Mouse (Mus musculus): ENCODE measurements around the gene Acbd3.

Gene Acbd3

DNA sequence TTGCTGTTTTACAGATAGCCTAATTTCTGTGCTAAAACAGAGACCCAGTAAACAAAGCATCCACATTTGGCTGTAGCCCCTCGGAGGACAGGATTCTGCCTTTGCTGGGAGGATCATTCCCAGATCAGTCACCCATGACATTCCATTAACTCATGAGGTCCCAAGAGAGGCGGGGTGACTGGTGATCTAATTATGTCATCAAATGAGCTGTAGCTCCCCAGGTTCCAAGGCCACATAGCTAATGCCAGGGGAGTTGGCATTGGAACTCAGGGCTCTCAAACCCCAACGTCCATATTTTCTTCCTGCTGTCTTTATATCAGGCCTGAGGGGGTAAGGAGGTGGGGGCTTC is 57.7 kb downstream of the Acbd3 start:
- no peak for DNase-seq (ENCODE audit: low read depth, low spot score)

DNA sequence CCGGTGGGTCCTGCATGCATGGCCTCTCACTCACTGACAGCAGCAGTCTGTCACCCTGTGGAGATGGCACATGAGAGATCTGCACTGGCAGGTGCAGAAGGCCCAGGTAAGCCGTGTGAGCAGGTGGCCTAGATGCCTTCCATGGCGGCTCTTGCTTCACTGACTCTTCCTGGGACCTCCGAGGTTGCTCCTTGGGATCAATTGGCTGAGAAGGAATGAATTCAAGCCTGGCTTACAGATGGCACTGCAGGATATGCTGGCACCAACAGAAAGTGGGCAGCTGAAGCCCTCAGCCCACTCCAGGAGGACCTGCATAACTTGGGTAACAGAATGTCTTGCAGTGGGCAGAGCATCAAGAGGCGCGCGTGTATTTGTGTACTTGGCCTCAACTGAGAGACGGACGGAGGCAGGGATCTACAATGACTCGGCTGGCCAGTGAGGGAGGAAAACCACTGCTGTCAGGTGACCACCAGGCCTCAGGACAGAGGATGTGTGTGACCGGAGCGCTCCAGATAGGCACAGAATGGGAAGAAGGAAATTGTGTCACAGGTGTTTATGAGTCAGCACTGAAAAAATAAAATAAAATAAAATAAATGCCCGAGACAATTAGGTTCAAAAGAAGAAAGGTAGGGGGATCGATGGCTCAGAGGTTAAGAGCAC is 66.1 kb downstream of the Acbd3 start:
- DNase-seq (ENCODE audit: low read depth, low spot score): no peak

DNA sequence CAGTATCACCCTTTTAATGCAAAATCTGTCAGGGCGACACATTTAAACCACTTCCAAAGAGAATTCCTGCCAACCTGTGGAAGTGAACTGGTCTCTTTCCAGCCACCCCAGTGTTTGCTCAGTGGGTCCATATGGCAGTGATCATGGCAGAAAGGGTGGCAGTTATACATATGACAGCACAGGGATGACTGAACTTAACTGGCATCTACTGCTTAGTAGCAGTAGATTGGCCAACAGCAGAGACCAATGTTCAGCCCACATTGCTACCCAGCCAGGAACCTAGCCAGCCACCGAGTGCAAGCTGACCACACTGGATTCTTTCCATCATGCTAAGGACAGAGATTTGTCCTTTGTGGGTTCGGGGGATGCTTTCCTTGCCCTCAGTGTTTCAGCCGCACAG is 67.0 kb downstream of the Acbd3 start:
- no peak for DNase-seq (ENCODE audit: low read depth, low spot score)

DNA sequence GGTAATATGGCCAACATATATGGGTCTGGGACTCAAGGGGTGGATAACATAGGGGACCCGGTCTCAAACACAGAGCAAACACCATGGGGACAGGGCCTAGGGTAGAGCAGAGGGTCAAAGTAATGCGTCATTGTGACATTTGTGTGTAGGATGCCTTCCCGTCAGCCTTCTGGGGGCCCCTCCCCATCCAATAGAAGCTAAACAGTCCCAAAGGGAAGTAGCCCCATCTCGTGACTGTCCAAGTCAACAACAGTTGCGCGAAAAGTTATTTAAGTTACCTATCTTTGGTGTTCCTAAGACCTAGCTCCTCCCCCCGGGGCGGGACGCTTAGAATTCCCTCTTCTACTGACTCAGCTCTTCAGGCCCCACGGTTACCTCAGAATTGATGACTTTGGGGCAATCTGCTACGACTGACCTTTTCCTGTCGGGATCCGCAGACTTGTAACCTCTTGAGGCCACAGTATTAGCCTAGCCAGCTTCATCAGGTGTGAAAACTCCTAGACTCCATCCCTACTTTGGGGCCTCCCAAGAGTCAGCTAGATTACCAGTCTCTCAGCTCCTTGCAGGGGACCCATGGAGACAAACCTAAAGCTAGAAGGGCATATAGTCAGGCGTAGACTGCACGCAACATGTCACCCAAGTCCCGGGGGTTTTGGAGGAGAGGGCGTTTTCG is 67.7 kb downstream of the Acbd3 start:
- DNase-seq (ENCODE audit: low read depth, low spot score): no peak

DNA sequence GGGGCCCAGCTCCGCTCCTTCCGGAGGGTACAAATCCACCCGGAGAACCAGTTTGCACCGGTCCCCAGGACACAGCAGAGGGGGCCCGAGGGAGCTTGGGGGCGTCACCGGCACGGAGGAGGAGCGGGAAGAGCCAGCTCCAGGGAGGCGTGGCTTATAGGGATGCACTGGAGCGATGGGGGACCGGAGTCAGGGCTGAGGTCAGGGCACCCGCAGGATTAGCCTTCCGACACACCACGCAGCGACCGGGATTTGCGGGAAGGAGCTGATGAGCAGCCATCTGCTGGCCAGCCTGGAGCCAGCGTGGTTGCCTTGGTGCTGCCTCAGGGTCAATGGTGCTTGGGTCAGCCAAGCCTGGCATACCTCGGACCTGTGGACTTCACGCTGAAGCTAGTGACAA is 68.3 kb downstream of the Acbd3 start:
- peak; percentile 66 for DNase-seq (ENCODE audit: low read depth, low spot score)

DNA sequence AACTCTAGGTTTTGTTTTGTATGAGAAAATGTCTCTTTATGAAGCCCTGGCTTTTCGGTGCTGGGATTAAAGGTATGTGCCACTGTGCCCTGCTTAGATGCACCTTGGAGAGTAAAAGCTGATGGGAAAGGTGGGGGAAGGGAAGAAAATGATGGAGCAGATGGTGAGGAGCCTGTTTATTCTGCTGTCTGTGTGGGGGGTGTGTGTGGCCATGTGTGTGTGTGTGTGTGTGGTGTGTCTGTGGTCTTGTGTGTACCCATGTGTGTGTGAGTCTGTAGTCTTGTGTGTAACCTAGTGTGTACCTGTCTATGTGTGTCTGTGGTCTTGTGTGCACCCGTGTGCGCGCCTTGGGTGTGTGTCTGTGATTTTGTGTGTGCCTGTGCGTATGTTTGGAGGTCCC is 72.8 kb downstream of the Acbd3 start:
- no peak for DNase-seq (ENCODE audit: low read depth, low spot score)

DNA sequence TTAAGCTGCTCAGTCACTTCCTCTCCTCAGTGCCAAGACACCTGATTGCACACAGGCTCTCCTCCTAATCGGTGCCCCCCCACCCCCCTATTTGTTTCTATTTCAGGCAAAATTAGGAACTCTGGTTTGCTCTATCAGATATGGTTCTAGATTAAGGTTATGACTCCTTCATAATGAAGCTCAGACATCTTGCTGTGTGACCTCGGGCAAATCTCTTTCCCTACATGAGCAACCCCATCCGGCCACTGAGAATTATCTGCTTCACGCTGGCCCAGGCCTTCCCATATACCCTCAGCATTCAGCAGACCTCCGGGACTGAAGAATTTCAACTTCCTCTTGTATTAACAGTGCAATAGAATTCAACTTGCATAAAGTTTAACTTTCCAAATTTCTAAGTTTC is 73.4 kb downstream of the Acbd3 start:
- no peak for DNase-seq (ENCODE audit: low read depth, low spot score)

DNA sequence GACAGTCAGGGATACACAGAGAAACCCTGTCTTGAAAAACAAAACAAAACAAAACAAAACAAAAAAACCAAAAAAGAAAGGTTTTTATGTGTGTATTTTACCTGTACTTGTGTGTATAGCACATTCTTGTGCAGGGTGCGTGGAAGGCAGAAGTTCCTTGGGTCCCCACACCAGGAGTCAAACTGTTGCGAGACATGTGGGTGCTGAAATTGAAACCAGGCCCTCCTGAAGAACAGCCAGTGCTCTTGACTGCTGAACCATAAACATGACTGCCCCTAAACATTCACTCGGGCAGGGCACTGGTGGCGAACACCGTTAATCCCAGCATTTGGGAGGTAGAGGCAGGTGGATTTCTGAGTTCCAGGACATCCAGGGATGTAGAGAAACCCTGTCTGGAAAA is 74.2 kb downstream of the Acbd3 start:
- DNase-seq (ENCODE audit: low read depth, low spot score): no peak

DNA sequence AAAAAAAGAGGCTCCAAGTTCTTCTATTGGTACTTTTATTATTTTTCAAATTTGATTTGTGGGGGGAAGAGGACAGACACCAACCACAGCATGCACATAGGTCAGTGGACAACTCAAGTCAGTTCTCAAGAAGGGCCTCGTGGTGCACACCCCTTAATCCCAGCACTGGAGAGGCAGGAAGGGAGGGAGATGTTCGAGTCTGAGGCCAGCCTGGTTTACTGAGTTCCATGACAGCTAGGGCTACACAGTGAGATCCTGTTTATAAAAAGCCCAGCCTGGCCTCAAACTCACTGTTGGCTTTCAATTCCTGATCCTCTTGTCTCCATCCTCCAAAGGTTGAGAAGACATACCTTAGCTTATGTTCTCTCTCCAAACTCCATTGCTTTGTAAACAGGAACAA is 75.0 kb downstream of the Acbd3 start:
- DNase-seq (ENCODE audit: low read depth, low spot score): no peak

DNA sequence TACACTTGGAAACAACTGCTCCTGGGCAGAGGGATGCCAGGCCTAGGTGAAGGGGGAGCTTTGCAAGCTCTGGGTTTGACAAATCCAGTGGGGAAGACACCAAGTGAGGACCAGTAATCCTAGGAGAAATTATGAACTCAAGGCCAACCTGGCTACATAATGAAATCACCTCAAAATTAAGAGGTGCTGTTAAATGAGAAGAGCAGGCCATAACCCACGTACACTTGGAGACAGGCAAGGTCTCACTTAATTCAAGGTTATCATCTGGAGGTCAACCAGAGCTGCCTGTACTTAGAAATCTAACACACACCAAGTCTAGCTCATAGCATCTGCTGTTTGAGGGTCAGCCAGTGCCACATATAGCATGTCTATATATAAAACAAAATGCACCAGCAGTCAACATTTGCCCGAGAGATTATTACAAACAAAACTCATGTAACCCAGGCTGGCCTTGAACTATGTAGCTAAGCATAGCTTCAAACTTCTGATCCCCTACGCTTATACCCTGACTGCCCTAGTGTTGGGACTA is 75.7 kb downstream of the Acbd3 start:
- no peak for DNase-seq (ENCODE audit: low read depth, low spot score)

All from mesoderm, embryonic 11.5 days (tissue).